Mouse (Mus musculus): ENCODE results near the gene Katnal1. TPM values are rescaled to one million over a fixed set of nuclear protein-coding genes. Genes with fewer than 3 reads are reported as not detected.

Gene Katnal1
- polyA plus RNA-seq, 1 experiment from 2014 or later = 23.6 TPM

DNA sequence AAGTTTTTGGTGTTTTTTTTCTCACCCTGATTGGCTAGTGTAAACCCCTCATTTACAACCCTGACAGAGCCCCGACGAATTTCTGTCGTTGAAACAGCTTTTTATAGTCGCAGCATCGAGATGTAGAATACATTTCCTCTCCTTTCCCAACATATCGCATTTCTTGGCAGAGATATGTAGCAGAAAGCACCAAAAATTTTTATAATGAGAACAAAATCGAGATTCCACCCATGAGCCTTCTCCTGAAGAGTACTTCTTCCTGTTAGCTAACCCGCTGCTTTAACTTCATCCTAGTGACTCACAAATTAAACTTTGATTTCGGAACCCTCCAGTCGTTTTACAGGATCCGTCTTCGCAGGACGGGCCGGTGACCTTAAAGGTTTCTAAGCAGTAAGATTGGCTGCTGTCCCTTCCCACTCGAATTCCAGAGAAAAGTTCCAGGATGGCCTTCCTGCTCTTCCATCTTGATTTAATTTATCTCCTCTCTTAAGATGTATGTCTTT is 36.0 kb upstream of the Katnal1 start:
- peaks cover 4% of the 10 kb centered on the region for H3K27me3 ChIP-seq (ENCODE audit: insufficient read depth, poor library complexity, severe bottlenecking)
- H3K9me3 ChIP-seq = no peaks in the 10 kb centered on the region
- H3K36me3 ChIP-seq = no peaks in the 10 kb centered on the region
- no peak overlapping the region for H3K4me3 ChIP-seq
- 76% methylated on average over 15 of the region's 15 CpGs for WGBS
- no peak for DNase-seq (ENCODE audit: low spot score)
- 0 out of 2 replicates have a peak overlapping the region, but pooled peaks have one; percentile 59 for H3K27ac ChIP-seq
- H3K4me1 ChIP-seq (replicated peaks) = peaks cover 35% of the 10 kb centered on the region

DNA sequence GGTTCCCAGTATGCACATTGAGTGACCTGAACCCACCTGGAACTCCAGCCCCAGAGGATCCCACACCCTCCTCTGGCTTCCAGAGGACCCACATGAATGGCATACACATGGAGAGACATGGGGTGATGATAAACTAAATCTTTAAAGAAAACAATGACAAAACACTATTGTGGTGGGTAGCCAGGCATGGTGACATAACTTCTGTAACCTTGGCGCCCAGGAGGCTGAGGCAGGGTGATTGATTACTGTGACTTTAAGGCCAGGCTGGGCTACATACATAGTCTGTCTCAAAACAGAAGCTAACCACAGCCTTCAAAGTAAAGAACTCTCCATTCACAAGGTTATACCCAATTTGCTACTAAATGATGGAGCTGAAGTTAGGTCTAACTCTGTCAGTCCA is 35.1 kb upstream of the Katnal1 start:
- Histone ChIP-seq H3K4me3 (no peak overlapping the region), H3K27me3 (ENCODE audit: insufficient read depth, poor library complexity, severe bottlenecking) (peaks cover 4% of the 10 kb centered on the region), H3K27ac (no peak overlapping the region), H3K4me1 (replicated peaks) (peaks cover 36% of the 10 kb centered on the region), H3K9me3 (no peaks in the 10 kb centered on the region), H3K36me3 (no peaks in the 10 kb centered on the region)
- no peak for DNase-seq (ENCODE audit: low spot score)
- 79% methylated on average over 1 of the region's 1 CpGs for WGBS

DNA sequence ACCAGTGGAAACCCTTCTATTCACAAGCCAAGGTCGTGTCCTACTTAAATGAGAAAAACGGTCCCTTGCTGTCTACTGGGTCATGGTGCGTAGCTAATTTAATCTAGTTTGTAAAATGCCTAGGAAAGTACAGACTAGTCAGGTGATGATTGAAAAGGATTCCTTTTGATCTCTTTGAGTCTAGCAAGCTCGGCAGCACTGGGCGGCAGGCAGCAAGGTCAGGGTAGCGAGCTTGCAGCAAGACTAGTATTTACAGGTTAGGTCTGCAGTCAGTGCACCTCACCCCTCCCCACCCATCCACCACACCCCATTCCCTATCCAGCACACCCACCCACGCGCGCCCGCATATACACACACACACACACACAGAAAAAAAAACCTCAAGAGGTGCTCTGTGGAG is 31.1 kb upstream of the Katnal1 start:
- Histone ChIP-seq H3K4me1 (replicated peaks) (peaks cover 19% of the 10 kb centered on the region), H3K27me3 (ENCODE audit: insufficient read depth, poor library complexity, severe bottlenecking) (peaks cover 4% of the 10 kb centered on the region), H3K27ac (no peak overlapping the region), H3K9me3 (no peaks in the 10 kb centered on the region), H3K4me3 (peak overlapping the region; percentile 61; the same call in 1 of the 2 replicates), H3K36me3 (no peaks in the 10 kb centered on the region)
- 71% methylated on average over 10 of the region's 10 CpGs for WGBS
- DNase-seq (ENCODE audit: low spot score) = no peak

DNA sequence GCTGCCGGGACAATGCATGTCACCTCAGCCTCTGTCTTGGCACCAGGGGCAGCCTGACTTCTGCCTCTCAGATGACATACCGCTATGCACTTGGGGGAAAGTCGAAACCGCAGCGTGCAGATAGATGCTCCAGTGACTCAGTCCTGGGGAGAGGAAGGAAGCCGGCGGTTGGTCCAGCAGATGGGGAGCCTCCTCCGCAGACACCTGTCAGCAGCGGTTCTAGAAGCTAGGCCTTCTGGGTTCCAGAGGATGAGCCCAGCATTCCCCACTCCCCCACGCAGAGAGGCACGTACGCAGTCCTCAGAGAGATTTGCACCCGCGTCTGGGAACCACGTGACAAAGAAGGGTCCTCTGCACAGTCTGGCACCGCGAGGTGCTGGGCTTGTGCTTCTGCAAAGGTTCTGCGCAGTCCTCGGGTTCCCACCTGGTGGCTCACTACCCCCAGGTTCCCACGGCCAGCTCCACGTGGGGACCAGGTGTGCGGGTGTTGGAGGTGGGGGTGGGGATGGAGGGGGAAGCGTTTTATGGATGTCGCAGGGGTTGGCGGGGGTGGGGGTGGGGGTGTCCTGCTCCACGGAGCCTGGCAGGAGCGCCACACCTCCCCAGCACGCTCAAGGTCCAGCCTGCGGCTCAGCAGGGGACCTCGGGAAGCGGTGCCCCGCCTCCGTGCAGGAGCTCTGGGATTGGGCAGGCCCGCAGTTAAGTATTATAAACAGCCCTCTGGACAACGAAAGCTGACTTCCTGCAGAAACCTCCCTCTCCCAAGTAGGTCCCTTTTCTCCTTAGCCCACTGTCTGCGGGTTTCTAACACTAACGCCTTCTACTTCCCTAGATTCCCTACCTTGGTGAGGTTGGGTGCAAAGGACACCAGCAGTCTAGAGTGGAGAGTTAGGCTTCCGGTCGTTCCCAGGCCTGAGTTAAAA is 30.2 kb upstream of the Katnal1 start:
- Histone ChIP-seq H3K4me3 (peak overlapping the region; percentile 61), H3K9me3 (no peaks in the 10 kb centered on the region), H3K4me1 (replicated peaks) (peaks cover 19% of the 10 kb centered on the region), H3K27ac (peak overlapping the region; percentile 81), H3K36me3 (no peaks in the 10 kb centered on the region), H3K27me3 (ENCODE audit: insufficient read depth, poor library complexity, severe bottlenecking) (peaks cover 4% of the 10 kb centered on the region)
- 2% methylated on average over 39 of the region's 39 CpGs for WGBS
- DNase-seq (ENCODE audit: low spot score) = peak; percentile 49

DNA sequence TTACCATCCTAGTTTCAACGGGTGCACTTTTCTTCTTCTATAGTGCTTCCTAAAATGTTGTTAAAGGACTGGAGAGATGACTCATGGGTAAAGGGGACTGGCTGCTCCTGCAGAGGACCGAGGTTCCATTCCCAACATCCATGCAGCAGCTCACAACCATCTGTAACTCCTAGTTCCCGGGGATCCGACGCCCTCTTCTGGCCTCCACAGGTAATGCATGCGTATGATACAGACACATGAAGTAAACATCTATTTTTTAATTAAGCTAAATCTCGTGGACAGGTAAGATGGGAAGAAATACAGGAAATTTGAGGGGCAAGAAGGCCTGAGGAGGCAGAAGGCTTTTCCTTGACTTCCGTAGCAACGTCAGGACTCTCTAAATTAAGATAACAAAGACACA is 29.2 kb upstream of the Katnal1 start:
- Histone ChIP-seq H3K9me3 (no peaks in the 10 kb centered on the region), H3K27ac (no peak overlapping the region), H3K4me3 (no peak overlapping the region), H3K27me3 (ENCODE audit: insufficient read depth, poor library complexity, severe bottlenecking) (peaks cover 4% of the 10 kb centered on the region), H3K4me1 (replicated peaks) (peaks cover 19% of the 10 kb centered on the region), H3K36me3 (no peaks in the 10 kb centered on the region)
- no peak for DNase-seq (ENCODE audit: low spot score)
- WGBS = 38% methylated on average over 9 of the region's 9 CpGs

DNA sequence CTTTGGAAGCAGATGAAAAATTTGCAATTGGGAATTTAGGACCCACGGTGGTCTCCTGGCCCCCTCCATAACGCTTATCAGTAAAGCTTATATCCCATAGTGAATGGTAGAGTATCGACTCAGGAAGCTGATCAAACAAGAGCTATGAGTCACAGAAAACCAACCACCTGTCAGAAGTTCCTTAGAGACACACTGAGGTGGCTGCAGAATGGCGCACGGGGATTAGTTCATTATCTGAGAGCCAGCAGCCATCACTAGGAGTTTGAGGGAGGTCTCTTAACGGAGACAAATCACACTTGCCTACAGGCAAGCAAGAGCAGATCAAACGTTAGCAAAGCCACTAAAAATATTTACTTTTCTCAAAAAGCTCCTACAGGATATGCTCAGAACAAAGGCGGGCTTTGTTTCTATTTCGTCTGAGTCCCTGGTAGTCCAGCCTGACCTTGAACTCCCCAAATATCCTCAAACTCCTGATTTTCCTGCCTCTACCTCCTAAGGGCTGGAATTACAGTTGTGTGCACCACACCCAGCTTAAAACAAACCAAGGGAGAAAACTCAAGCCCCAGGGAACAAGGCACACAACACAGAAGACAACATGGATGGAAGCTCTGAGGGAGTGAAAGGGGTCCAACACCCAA is 27.9 kb upstream of the Katnal1 start:
- WGBS = 68% methylated on average over 9 of the region's 9 CpGs
- DNase-seq (ENCODE audit: low spot score) = no peak
- H3K4me3 ChIP-seq = no peak overlapping the region
- H3K27ac ChIP-seq = no peak overlapping the region
- no peaks in the 10 kb centered on the region for H3K36me3 ChIP-seq
- H3K4me1 ChIP-seq (replicated peaks) = peaks cover 19% of the 10 kb centered on the region
- no peaks in the 10 kb centered on the region for H3K9me3 ChIP-seq
- H3K27me3 ChIP-seq (ENCODE audit: insufficient read depth, poor library complexity, severe bottlenecking) = peaks cover 4% of the 10 kb centered on the region

DNA sequence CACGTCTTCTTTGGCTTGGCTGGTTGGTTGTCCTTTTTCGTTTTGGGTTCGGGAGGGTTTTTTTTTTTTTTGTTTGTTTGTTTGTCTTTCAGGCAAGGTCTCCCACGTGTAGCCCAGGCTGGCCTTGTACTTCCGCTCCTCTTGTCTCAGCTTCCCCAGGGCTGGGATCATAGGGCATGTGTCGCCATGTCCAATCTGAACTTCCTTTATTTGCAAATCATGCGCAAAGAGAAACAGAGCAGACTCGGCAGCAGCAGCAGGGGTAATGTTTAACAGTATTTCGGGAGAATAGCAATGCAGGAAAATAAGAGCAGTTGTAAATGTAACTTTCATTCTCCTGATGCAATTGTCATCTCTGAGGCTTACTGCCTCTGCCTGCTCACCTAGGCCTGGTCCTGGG is 27.0 kb upstream of the Katnal1 start:
- no peak overlapping the region for H3K27ac ChIP-seq

DNA sequence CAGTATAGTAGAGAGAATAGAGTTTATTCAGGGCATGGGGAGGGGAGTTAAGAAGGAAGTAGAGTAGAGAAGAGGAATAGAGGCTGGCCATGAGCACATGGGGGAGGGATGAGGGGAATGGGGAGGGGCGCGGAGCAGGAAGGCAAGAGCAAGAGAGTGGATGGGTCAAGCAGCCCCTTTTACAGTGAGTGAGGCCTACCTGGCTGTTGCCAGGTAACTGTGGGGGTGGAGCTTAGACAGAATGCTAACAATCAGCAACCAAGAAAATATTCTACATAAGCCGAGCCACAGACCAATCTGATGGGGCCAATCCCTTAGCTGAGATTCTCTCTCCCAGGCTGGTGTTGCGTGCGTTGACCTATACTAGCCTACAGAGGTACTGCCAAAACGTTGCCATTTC is 26.5 kb upstream of the Katnal1 start:
- Histone ChIP-seq H3K27ac (no peak overlapping the region), H3K4me3 (no peak overlapping the region), H3K27me3 (ENCODE audit: insufficient read depth, poor library complexity, severe bottlenecking) (peaks cover 3% of the 10 kb centered on the region), H3K36me3 (no peaks in the 10 kb centered on the region), H3K4me1 (replicated peaks) (peaks cover 19% of the 10 kb centered on the region), H3K9me3 (no peaks in the 10 kb centered on the region)
- DNase-seq (ENCODE audit: low spot score) = no peak
- 91% methylated on average over 6 of the region's 6 CpGs for WGBS

More for the DNA sequence above, 27.0 kb upstream of the Katnal1 start:
- Histone ChIP-seq H3K4me1 (replicated peaks) (peaks cover 19% of the 10 kb centered on the region), H3K27me3 (ENCODE audit: insufficient read depth, poor library complexity, severe bottlenecking) (peaks cover 4% of the 10 kb centered on the region), H3K36me3 (no peaks in the 10 kb centered on the region), H3K9me3 (no peaks in the 10 kb centered on the region), H3K4me3 (no peak overlapping the region)
- WGBS = 82% methylated on average over 9 of the region's 9 CpGs
- DNase-seq (ENCODE audit: low spot score) = no peak

DNA sequence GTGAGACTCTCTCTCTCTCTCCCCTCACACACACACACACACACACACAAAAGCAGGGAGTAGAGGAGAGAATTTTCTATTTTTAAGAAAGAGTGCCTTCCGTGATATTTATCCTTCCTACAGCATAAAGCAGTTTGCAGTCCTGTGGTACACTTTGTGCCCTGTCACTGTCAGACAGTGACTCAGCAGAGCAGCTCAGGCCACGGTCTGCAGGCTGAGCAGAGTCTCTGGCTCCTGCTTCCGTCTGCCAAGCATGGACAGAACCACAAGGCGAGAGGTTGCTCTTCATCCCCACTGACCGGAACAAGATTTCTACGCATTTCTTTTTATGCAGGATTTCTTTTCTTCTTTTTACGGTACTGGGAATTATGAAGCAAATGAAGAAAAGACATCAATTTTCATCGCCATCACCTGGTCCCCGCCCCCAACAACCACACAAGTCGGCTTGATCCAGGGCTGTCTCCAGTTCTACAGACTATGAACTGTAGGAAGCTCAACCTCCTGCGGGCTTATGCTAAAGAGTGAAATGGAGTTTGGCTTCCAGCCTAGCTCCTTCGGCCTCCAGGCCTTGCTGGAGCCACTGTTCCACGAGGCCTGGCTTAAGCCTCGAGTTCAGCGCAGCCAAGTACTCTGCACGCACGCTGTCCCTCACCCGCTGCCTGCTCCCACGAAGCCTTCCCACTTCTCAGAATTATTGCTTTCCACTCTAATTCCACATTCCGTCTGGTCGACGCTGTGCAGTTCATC is 25.4 kb upstream of the Katnal1 start:
- 84% methylated on average over 22 of the region's 22 CpGs for WGBS
- Histone ChIP-seq H3K27ac (no peak overlapping the region), H3K4me1 (replicated peaks) (peaks cover 9% of the 10 kb centered on the region), H3K4me3 (no peak overlapping the region), H3K27me3 (ENCODE audit: insufficient read depth, poor library complexity, severe bottlenecking) (no peaks in the 10 kb centered on the region), H3K36me3 (no peaks in the 10 kb centered on the region), H3K9me3 (no peaks in the 10 kb centered on the region)
- no peak for DNase-seq (ENCODE audit: low spot score)

DNA sequence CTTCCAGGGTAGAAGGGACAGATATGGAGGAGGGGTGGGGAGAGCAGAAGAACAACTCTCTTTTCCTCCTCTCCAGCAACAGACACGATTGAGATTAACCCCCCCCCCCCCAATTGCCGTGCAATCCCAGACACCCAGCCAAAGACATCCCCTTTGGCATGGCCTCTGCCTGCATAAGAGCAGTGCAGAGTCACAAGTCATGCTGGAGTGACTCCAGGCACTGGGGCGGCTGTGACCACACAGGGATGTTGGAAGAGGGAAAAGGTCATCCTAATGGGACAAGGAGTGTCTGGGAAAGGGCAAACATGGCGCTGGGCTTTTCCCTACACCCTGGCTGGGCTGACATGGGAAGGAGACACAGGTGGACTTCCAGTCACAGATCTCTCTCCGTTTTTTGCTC is 24.0 kb upstream of the Katnal1 start:
- DNase-seq (ENCODE audit: low spot score) = no peak
- 84% methylated on average over 5 of the region's 5 CpGs for WGBS
- no peak overlapping the region for H3K4me3 ChIP-seq
- H3K27me3 ChIP-seq (ENCODE audit: insufficient read depth, poor library complexity, severe bottlenecking) = no peaks in the 10 kb centered on the region
- no peaks in the 10 kb centered on the region for H3K4me1 ChIP-seq (replicated peaks)
- H3K9me3 ChIP-seq = no peaks in the 10 kb centered on the region
- no peak overlapping the region for H3K27ac ChIP-seq
- H3K36me3 ChIP-seq = no peaks in the 10 kb centered on the region

DNA sequence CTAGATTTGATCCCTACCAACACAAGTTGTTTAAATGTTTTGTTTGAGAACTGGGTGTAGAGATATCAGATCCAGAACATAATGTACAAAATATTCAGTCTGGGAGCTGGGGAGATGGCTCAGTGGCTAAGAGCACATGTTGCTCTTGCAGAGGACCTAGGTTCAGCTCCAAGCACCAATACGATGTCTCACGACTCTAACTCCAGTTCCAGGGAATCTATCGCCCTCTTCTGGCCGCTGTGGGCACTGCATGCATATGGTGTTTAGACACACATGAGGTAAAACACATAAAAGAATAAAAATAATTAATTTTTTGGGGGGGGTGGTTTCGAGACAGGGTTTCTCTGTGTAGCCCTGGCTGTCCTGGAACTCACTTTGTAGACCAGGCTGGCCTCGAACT is 23.3 kb upstream of the Katnal1 start:
- no peaks in the 10 kb centered on the region for H3K4me1 ChIP-seq (replicated peaks)
- DNase-seq (ENCODE audit: low spot score) = peak; percentile 48
- H3K4me3 ChIP-seq = no peak overlapping the region
- H3K27ac ChIP-seq = no peak overlapping the region
- no peaks in the 10 kb centered on the region for H3K36me3 ChIP-seq
- WGBS = 43% methylated on average over 6 of the region's 6 CpGs
- no peaks in the 10 kb centered on the region for H3K9me3 ChIP-seq
- H3K27me3 ChIP-seq (ENCODE audit: insufficient read depth, poor library complexity, severe bottlenecking) = no peaks in the 10 kb centered on the region

DNA sequence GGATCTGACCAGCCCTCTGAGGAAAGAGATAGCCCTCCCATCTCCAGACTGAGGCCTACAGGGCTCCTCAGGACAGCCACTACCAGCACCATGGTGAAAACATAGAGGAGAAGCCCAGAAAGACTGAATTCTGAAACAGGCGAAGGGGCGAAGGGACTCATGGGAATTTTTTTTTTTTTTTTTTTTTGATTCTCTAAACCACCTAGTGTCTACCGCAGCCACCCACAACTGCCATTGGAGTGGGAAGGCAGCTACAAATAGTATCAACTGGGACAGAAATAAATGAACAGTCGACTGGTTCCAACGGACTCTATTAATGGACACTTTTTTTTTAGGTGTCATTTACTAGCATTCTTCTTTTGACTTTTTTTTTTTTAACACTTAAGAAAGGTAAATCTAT is 22.2 kb upstream of the Katnal1 start:
- no peaks in the 10 kb centered on the region for H3K36me3 ChIP-seq
- no peaks in the 10 kb centered on the region for H3K9me3 ChIP-seq
- no peak overlapping the region for H3K4me3 ChIP-seq
- no peak overlapping the region for H3K27ac ChIP-seq
- no peaks in the 10 kb centered on the region for H3K27me3 ChIP-seq (ENCODE audit: insufficient read depth, poor library complexity, severe bottlenecking)
- no peaks in the 10 kb centered on the region for H3K4me1 ChIP-seq (replicated peaks)
- WGBS = 93% methylated on average over 5 of the region's 5 CpGs
- no peak for DNase-seq (ENCODE audit: low spot score)
